Mouse (Mus musculus): ENCODE results near the gene Selenos. TPM values are rescaled to one million over a fixed set of nuclear protein-coding genes. Genes with fewer than 3 reads are reported as not detected.

Selenos gene
- 79.0 and 89.7 TPM in 2 replicates for polyA plus RNA-seq (2014; fragmentation: Nextera tagmentation; extraction: Ambion mirVana)

DNA sequence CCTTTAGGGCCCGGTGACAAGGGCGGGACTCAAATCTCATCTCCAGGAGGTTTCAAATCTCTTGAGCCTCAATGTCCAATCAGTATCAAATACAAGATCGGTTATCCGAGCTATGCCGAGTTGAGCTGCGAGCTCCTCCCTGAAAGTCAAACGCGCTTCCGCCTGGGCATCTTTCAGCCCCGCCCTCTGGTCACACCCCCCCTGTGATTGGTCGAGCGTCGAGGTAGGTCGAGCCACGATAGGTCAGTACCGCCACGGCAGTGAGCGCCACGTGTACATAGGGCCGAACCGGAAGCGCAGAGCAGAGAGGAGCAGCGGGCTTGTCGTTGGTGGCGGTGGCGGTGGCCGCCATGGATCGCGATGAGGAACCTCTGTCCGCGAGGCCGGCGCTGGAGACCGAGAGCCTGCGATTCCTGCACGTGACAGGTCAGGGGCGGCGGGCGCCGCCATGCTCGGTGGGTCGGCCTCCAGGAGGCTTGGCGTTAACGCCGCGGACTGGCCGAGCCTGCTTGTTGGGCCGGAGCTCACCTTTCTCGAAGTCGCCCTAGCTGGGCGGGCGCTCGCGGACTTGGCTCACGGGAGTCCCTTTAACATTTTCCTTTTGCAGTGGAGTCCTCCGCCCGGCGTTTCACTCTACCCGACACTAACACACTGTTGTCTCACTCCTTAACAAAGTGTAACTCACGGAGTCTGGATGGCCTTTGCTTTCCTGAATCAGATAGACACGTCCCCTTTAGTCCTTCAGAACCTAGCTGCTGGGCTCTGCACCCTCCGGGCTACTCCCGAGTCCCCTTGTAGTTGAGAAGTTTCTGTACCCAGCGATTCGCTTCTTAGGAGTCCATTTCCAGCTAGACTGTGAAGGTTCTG is at the start of gene Selenos:
TSS of gene Selenos (plus strand) at position 286 of the 867 bp plus-strand sequence.
- no peaks in the 10 kb centered on the region for H3K27me3 ChIP-seq (ENCODE audit: control insufficient read depth, insufficient read depth, low read length)
- under 1% methylated on average over 65 of the region's 65 CpGs for WGBS
- peaks cover 10% of the 10 kb centered on the region; the same call in 1 of the 2 replicates for H3K4me1 ChIP-seq (ENCODE audit: control insufficient read depth, insufficient read depth, low read length)
- H3K36me3 ChIP-seq (ENCODE audit: control insufficient read depth, insufficient read depth, low read length): peaks cover 29% of the 10 kb centered on the region
- no peaks in the 10 kb centered on the region for H3K9me3 ChIP-seq (ENCODE audit: control insufficient read depth, low read length)
- peak within 1 kb of the TSS; percentile 72 for H3K27ac ChIP-seq (ENCODE audit: low read depth, low read length)
- peak; percentile 100 for ATAC-seq (ENCODE audit: low read depth)
- H3K4me2 ChIP-seq (ENCODE audit: low read depth, low read length): peak within 1 kb of the TSS; percentile 91
- H3K4me3 ChIP-seq (ENCODE audit: low read depth, low read length): peak within 1 kb of the TSS; percentile 79
- H3K9ac ChIP-seq (replicated peaks; ENCODE audit: low read depth, low read length): peak within 1 kb of the TSS; percentile 64

- 26% methylated on average over 8 of the region's 8 CpGs for WGBS
- peak overlapping the region; percentile 11; the same call in 1 of the 2 replicates for H3K27ac ChIP-seq (ENCODE audit: low read depth, low read length)
Measured at GRCm38 (mm10) chr7:66036809-66037208, 42.6 kb upstream of the Selenos start.

GRCm38 (mm10) chr7:66038261-66038660 is 41.2 kb upstream of the Selenos start:
- Histone ChIP-seq H3K4me1 (ENCODE audit: control insufficient read depth, insufficient read depth, low read length) (peaks cover 4% of the 10 kb centered on the region; the same call in 1 of the 2 replicates), H3K4me2 (ENCODE audit: low read depth, low read length) (no peak overlapping the region), H3K4me3 (ENCODE audit: low read depth, low read length) (no peak overlapping the region), H3K36me3 (ENCODE audit: control insufficient read depth, insufficient read depth, low read length) (no peaks in the 10 kb centered on the region), H3K27ac (ENCODE audit: low read depth, low read length) (no peak overlapping the region), H3K9me3 (ENCODE audit: control insufficient read depth, low read length) (no peaks in the 10 kb centered on the region), H3K9ac (replicated peaks; ENCODE audit: low read depth, low read length) (no peak overlapping the region), H3K27me3 (ENCODE audit: control insufficient read depth, insufficient read depth, low read length) (no peaks in the 10 kb centered on the region)
- no peak for ATAC-seq (ENCODE audit: low read depth)
- 73% methylated on average over 3 of the region's 3 CpGs for WGBS

More at GRCm38 (mm10) chr7:66036809-66037208, 42.6 kb upstream of the Selenos start:
- H3K4me2 ChIP-seq (ENCODE audit: low read depth, low read length): no peak overlapping the region
- H3K4me1 ChIP-seq (ENCODE audit: control insufficient read depth, insufficient read depth, low read length): peaks cover 4% of the 10 kb centered on the region; the same call in 1 of the 2 replicates
- no peaks in the 10 kb centered on the region for H3K36me3 ChIP-seq (ENCODE audit: control insufficient read depth, insufficient read depth, low read length)
- H3K4me3 ChIP-seq (ENCODE audit: low read depth, low read length): no peak overlapping the region
- peak; percentile 65 for ATAC-seq (ENCODE audit: low read depth)
- no peak overlapping the region for H3K9ac ChIP-seq (replicated peaks; ENCODE audit: low read depth, low read length)
- H3K9me3 ChIP-seq (ENCODE audit: control insufficient read depth, low read length): no peaks in the 10 kb centered on the region
- no peaks in the 10 kb centered on the region for H3K27me3 ChIP-seq (ENCODE audit: control insufficient read depth, insufficient read depth, low read length)

- Histone ChIP-seq H3K36me3 (ENCODE audit: control insufficient read depth, insufficient read depth, low read length) (no peaks in the 10 kb centered on the region), H3K9ac (replicated peaks; ENCODE audit: low read depth, low read length) (no peak overlapping the region; the same call in 1 of the 2 replicates), H3K4me1 (ENCODE audit: control insufficient read depth, insufficient read depth, low read length) (peaks cover 4% of the 10 kb centered on the region; the same call in 1 of the 2 replicates), H3K27ac (ENCODE audit: low read depth, low read length) (no peak overlapping the region), H3K4me3 (ENCODE audit: low read depth, low read length) (no peak overlapping the region), H3K9me3 (ENCODE audit: control insufficient read depth, low read length) (no peaks in the 10 kb centered on the region), H3K27me3 (ENCODE audit: control insufficient read depth, insufficient read depth, low read length) (no peaks in the 10 kb centered on the region), H3K4me2 (ENCODE audit: low read depth, low read length) (no peak overlapping the region)
- ATAC-seq (ENCODE audit: low read depth): no peak
- 76% methylated on average over 11 of the region's 11 CpGs for WGBS
Measured at GRCm38 (mm10) chr7:66038730-66039129, 40.7 kb upstream of the Selenos start.

DNA sequence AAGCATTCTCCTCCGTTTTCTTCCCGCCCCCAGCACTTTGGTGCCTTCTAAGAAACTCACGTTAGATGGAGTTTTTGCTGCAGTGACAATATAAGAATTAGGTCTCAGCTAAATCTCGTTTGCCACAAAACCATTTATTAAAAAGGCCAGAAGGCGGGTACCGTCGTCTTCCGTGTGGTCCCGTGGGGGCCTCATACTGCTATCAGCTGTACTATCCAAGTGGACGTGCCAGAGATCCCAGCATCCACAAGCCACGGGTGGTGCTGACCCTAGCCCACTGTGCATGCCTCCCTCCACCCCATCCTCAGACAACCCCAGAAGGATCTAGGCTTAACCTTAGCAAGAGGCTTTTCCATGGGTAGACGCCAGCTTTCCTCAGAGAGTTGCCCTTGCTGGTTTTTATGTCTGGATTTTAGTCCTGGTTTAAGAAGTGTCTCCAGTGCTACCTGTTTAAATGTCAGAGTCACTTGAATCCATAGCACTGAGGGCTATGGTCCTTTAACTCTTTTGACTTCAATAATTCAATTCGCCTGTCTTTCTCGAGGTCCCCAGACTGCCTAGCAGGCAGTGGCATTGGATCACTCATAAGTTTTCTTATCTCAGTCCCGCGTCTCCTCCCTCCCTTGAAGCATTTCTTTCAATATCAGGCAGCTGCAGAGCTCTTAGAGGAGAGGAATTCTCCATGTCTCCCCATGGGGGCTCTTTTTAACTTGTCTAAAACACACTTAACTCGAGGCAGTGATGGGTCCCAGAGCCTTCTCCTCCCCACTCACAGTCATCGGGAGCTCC is 39.2 kb upstream of the Selenos start:
- Histone ChIP-seq H3K36me3 (ENCODE audit: control insufficient read depth, insufficient read depth, low read length) (no peaks in the 10 kb centered on the region), H3K27ac (ENCODE audit: low read depth, low read length) (no peak overlapping the region), H3K4me1 (ENCODE audit: control insufficient read depth, insufficient read depth, low read length) (peaks cover 19% of the 10 kb centered on the region), H3K4me3 (ENCODE audit: low read depth, low read length) (no peak overlapping the region), H3K4me2 (ENCODE audit: low read depth, low read length) (no peak overlapping the region), H3K27me3 (ENCODE audit: control insufficient read depth, insufficient read depth, low read length) (no peaks in the 10 kb centered on the region), H3K9me3 (ENCODE audit: control insufficient read depth, low read length) (no peaks in the 10 kb centered on the region), H3K9ac (replicated peaks; ENCODE audit: low read depth, low read length) (no peak overlapping the region)
- 65% methylated on average over 18 of the region's 18 CpGs for WGBS
- no peak for ATAC-seq (ENCODE audit: low read depth)

DNA sequence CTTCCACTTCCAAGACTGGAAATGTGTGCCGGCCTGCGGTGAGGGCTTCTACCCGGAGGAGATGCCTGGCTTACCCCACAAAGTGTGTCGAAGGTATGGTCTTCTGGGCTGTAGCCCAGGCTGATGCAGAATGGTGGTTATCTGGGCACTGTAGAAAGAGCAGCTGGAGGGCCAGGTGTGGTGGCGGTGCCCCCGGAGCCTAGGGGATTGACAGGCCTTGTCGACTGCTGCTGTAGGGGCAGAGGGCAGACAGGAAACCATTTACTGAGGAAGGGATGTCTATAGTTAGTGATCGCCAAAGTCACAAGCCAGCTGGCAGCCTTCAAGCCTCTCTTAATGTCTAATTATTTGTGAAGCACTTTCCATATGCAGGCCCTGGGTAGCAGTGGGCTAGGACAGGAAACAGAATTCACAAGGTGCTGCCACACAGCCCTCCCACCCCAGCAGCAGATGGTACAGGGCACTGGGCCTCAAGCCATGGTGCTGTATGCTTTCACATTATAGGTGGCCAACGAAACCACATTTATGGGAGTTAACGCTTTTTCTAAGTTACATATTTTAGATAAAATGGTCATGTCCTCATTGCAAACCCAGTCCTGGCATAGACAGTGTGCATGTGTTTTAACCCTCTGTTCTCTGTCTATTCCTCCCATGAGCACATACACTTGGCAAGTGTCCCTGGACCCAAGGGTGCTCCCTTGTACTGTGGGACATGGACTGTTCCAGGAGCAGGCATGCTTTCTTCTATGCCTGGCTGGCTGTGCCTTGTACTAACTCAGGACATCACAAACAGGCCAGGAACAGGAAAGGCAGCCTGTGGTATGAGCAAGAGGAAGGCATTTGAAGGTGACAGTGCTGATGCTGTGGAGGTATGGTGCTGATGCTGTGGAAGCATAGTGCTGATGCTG is 35.6 kb upstream of the Selenos start, which contains the start of gene Gm45213:
TSS of gene Gm45213 (plus strand) at position 51 of the 908 bp plus-strand sequence.
- H3K27ac ChIP-seq (ENCODE audit: low read depth, low read length): peak within 1 kb of the TSS; percentile 29; the same call in 1 of the 2 replicates

DNA sequence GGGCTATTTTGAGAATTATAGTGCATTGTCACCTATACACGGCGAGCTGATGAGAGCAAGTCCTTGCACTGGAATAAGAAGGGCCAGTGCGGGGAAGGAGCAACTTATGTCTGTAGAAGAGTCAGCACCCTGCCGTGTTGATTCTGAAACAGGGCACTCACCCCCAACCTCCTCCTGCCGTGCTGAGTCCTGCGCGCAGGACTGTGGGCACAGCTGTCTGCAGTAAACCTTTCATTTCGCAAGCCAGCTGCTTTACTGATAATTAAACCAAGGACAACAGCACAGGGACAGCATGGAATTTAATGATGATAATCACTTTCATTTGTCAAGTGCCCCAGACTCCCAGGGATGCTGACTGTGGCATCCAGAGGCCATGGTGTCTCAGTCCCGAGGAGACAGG is 34.8 kb upstream of the Selenos start:
- H3K9ac ChIP-seq (replicated peaks; ENCODE audit: low read depth, low read length): no peak overlapping the region
- H3K27ac ChIP-seq (ENCODE audit: low read depth, low read length): no peak overlapping the region
- H3K4me3 ChIP-seq (ENCODE audit: low read depth, low read length): no peak overlapping the region
- no peaks in the 10 kb centered on the region for H3K27me3 ChIP-seq (ENCODE audit: control insufficient read depth, insufficient read depth, low read length)
- H3K36me3 ChIP-seq (ENCODE audit: control insufficient read depth, insufficient read depth, low read length): no peaks in the 10 kb centered on the region
- ATAC-seq (ENCODE audit: low read depth): peak; percentile 59; the same call in 1 of the 2 replicates
- H3K4me1 ChIP-seq (ENCODE audit: control insufficient read depth, insufficient read depth, low read length): peaks cover 26% of the 10 kb centered on the region
- H3K9me3 ChIP-seq (ENCODE audit: control insufficient read depth, low read length): no peaks in the 10 kb centered on the region
- H3K4me2 ChIP-seq (ENCODE audit: low read depth, low read length): 0 out of 2 replicates have a peak overlapping the region, but pooled peaks have one; percentile 6
- 10% methylated on average over 9 of the region's 9 CpGs for WGBS

More for the DNA sequence above, 35.6 kb upstream of the Selenos start, which contains the start of gene Gm45213:
- no peak within 1 kb of the TSS for H3K4me3 ChIP-seq (ENCODE audit: low read depth, low read length)
- peak; percentile 23; the same call in 1 of the 2 replicates for ATAC-seq (ENCODE audit: low read depth)
- H3K4me1 ChIP-seq (ENCODE audit: control insufficient read depth, insufficient read depth, low read length): peaks cover 31% of the 10 kb centered on the region
- no peaks in the 10 kb centered on the region for H3K36me3 ChIP-seq (ENCODE audit: control insufficient read depth, insufficient read depth, low read length)
- no peak within 1 kb of the TSS for H3K4me2 ChIP-seq (ENCODE audit: low read depth, low read length)
- no peaks in the 10 kb centered on the region for H3K9me3 ChIP-seq (ENCODE audit: control insufficient read depth, low read length)
- 63% methylated on average over 10 of the region's 10 CpGs for WGBS
- H3K27me3 ChIP-seq (ENCODE audit: control insufficient read depth, insufficient read depth, low read length): no peaks in the 10 kb centered on the region
- no peak within 1 kb of the TSS for H3K9ac ChIP-seq (replicated peaks; ENCODE audit: low read depth, low read length)
